Mouse (Mus musculus) MEL (cell line): ENCODE results near the gene Cryga.

Experiments
- CTCF ChIP-seq, 3 experiments: IDR thresholded peaks in 2 of 3; conservative IDR thresholded peaks in 1 of 3; 2 replicates each; pipeline ENCODE4 v1.5.1; 2011 to 2012; ENCODE audit warnings: low read length in 3 of 3, low read depth in 2 of 3, mild to moderate bottlenecking in 2 of 3, improper control_type of control experiment in 1 of 3, inconsistent platforms in 1 of 3, mixed read lengths in 1 of 3, moderate library complexity in 1 of 3; ENCODE audit not compliant: control insufficient read depth in 1 of 3, insufficient read depth in 1 of 3, poor library complexity in 1 of 3, severe bottlenecking in 1 of 3
- KAT2A ChIP-seq: conservative IDR thresholded peaks from 2 replicates; pipeline ENCODE4 v1.6.1; 2012; ENCODE audit warnings: low read depth, low read length, improper control_type of control experiment, inconsistent platforms
- MAX ChIP-seq: IDR thresholded peaks from 2 replicates; pipeline ENCODE4 v1.6.1; 2011; ENCODE audit warnings: low read length, improper control_type of control experiment
- POLR2A ChIP-seq, 2 experiments: IDR thresholded peaks; 2 replicates each; pipeline ENCODE4 v1.6.1; 2011 to 2012; ENCODE audit warnings: low read length in 2 of 2, mild to moderate bottlenecking in 2 of 2, control low read depth in 1 of 2, improper control_type of control experiment in 1 of 2, low read depth in 1 of 2, moderate library complexity in 1 of 2; ENCODE audit not compliant: control insufficient read depth in 1 of 2, insufficient read depth in 1 of 2, poor library complexity in 1 of 2
- POLR2AphosphoS2 ChIP-seq: IDR thresholded peaks from 2 replicates; pipeline ENCODE4 v1.6.1; 2011; ENCODE audit warnings: low read length, improper control_type of control experiment
- RAD21 ChIP-seq: IDR thresholded peaks from 2 replicates; pipeline ENCODE4 v1.6.1; 2011; ENCODE audit warnings: mild to moderate bottlenecking, low read depth, low read length, improper control_type of control experiment
- TCF12 ChIP-seq: IDR thresholded peaks from 2 replicates; pipeline ENCODE4 v1.6.1; 2014; ENCODE audit warnings: low read depth, mild to moderate bottlenecking, inconsistent platforms, low read length, improper control_type of control experiment, moderate library complexity
- USF1 ChIP-seq: IDR thresholded peaks from 2 replicates; pipeline ENCODE4 v1.6.1; 2014; ENCODE audit warnings: low read depth, mild to moderate bottlenecking, inconsistent platforms, low read length, improper control_type of control experiment, moderate library complexity
- ZC3H11A ChIP-seq: IDR thresholded peaks from 2 replicates; pipeline ENCODE4 v1.6.1; 2012; ENCODE audit warnings: low read depth, mild to moderate bottlenecking, inconsistent platforms, low read length, improper control_type of control experiment
- ZKSCAN1 ChIP-seq: IDR thresholded peaks from 2 replicates; pipeline ENCODE4 v1.6.1; 2012; ENCODE audit warnings: low read depth, mild to moderate bottlenecking, inconsistent platforms, low read length, improper control_type of control experiment, moderate library complexity
- ZMIZ1 ChIP-seq: IDR thresholded peaks from 2 replicates; pipeline ENCODE4 v1.6.1; 2012; ENCODE audit warnings: low read depth, mild to moderate bottlenecking, inconsistent platforms, low read length, improper control_type of control experiment, moderate library complexity
- ZNF384 ChIP-seq: IDR thresholded peaks from 2 replicates; pipeline ENCODE4 v1.6.1; 2012; ENCODE audit warnings: low read depth, mild to moderate bottlenecking, inconsistent platforms, low read length, improper control_type of control experiment

- no peak for TF ChIP-seq ZC3H11A
- no peak for TF ChIP-seq ZKSCAN1
- no peak for TF ChIP-seq CTCF (IDR thresholded peaks at IDR 0.05 in 2 of 3, conservative IDR thresholded peaks at IDR 0.05 in 1 of 3; ENCODE audit: control insufficient read depth in 1 of 3, insufficient read depth in 1 of 3, low read depth in 2 of 3, low read length in 3 of 3, poor library complexity in 1 of 3, severe bottlenecking in 1 of 3)
- no peak for TF ChIP-seq TCF12
- TF ChIP-seq USF1 = no peak
- no peak for TF ChIP-seq KAT2A
- TF ChIP-seq ZNF384 = no peak
- TF ChIP-seq POLR2A (IDR thresholded peaks at IDR 0.05; ENCODE audit: control insufficient read depth in 1 of 2, insufficient read depth in 1 of 2, low read depth in 1 of 2, low read length in 2 of 2, poor library complexity in 1 of 2) = no peak
- no peak for TF ChIP-seq MAX
- TF ChIP-seq POLR2AphosphoS2 = no peak
- TF ChIP-seq RAD21 = no peak
- no peak for TF ChIP-seq ZMIZ1
These were observed 6.7 kb upstream of the Cryga start for GRCm38 (mm10) chr1:65109756-65110435.
